Mouse (Mus musculus) CH12.LX (cell line): ENCODE measurements around the gene Tle2. TPM values are rescaled to one million over a fixed set of nuclear protein-coding genes. Genes with fewer than 3 reads are reported as not detected.

Source experiments
- DNase-seq: peaks from one replicate; pipeline ENCODE4 v3.0.0-alpha.2; 2013; ENCODE audit errors: extremely low read depth
- H3K27ac ChIP-seq: 2 replicates; pipeline ENCODE4 v1.5.1; 2012; ENCODE audit warnings: low read depth, mild to moderate bottlenecking, control low read depth, moderate library complexity; ENCODE audit not compliant: insufficient read depth
- H3K27me3 ChIP-seq: replicated peaks from 2 replicates; pipeline ENCODE3; 2012; ENCODE audit warnings: inconsistent platforms
- H3K36me3 ChIP-seq, 2 experiments: replicated peaks in 1 of 2; 2 replicates each; pipeline versions ENCODE3 to v1.6.1; 2012; ENCODE audit warnings: inconsistent platforms in 1 of 2, low read length in 1 of 2, mild to moderate bottlenecking in 1 of 2, mixed read lengths in 1 of 2, moderate library complexity in 1 of 2; ENCODE audit not compliant: control insufficient read depth in 1 of 2, insufficient read depth in 1 of 2
- H3K4me1 ChIP-seq, 2 experiments: 2 replicates each; pipeline ENCODE4 v1.6.1; 2012; ENCODE audit warnings: inconsistent platforms in 1 of 2, moderate library complexity in 1 of 2; ENCODE audit not compliant: insufficient read depth in 2 of 2, control insufficient read depth in 1 of 2
- H3K4me2 ChIP-seq: 2 replicates; pipeline ENCODE4 v1.6.1; 2012; ENCODE audit warnings: low read depth, mild to moderate bottlenecking, control low read depth; ENCODE audit not compliant: poor library complexity, insufficient read depth, severe bottlenecking
- H3K4me3 ChIP-seq, 3 experiments: fragments of 150-350 bp in 1 of 3; sonication (generic) in 1 of 3; replicated peaks in 1 of 3; 2 replicates each; pipeline versions ENCODE3 to v1.5.1; 2011 to 2012; ENCODE audit warnings: low read depth in 2 of 3, low read length in 2 of 3, mild to moderate bottlenecking in 2 of 3, moderate library complexity in 2 of 3, control low read depth in 1 of 3, improper control_type of control experiment in 1 of 3, inconsistent platforms in 1 of 3, mixed read lengths in 1 of 3; ENCODE audit not compliant: poor library complexity in 1 of 3
- H3K79me2 ChIP-seq: replicated peaks from 2 replicates; pipeline ENCODE4 v1.6.1; 2012; ENCODE audit warnings: mild to moderate bottlenecking, moderate library complexity; ENCODE audit not compliant: control insufficient read depth, poor library complexity, insufficient read depth, severe bottlenecking; ENCODE audit errors: extremely low read depth
- H3K9ac ChIP-seq: 2 replicates; pipeline ENCODE4 v1.6.1; 2012; ENCODE audit warnings: low read depth, mild to moderate bottlenecking, control low read depth, moderate library complexity; ENCODE audit not compliant: insufficient read depth
- H3K9me3 ChIP-seq: replicated peaks from 2 replicates; pipeline ENCODE3; 2012; ENCODE audit warnings: low read length, inconsistent platforms, mixed read lengths
- BHLHE40 ChIP-seq: IDR thresholded peaks from 2 replicates; pipeline ENCODE4 v1.6.1; 2011; ENCODE audit warnings: mild to moderate bottlenecking, low read depth, low read length, improper control_type of control experiment
- CHD1 ChIP-seq: IDR thresholded peaks from 2 replicates; pipeline ENCODE4 v1.6.1; 2012; ENCODE audit warnings: low read depth, low read length, improper control_type of control experiment, inconsistent platforms
- CHD2 ChIP-seq: IDR thresholded peaks from 2 replicates; pipeline ENCODE4 v1.6.1; 2011; ENCODE audit warnings: low read length, improper control_type of control experiment
- CTCF ChIP-seq, 2 experiments: IDR thresholded peaks in 1 of 2; conservative IDR thresholded peaks in 1 of 2; 2 replicates each; pipeline ENCODE4 v1.5.1; 2011 to 2012; ENCODE audit warnings: low read depth in 2 of 2, low read length in 2 of 2, improper control_type of control experiment in 1 of 2, inconsistent platforms in 1 of 2, mild to moderate bottlenecking in 1 of 2, moderate library complexity in 1 of 2
- ELF1 ChIP-seq: IDR thresholded peaks from 2 replicates; pipeline ENCODE4 v1.6.1; 2014; ENCODE audit warnings: low read depth, mild to moderate bottlenecking, inconsistent platforms, low read length, improper control_type of control experiment
- EP300 ChIP-seq: IDR thresholded peaks from 2 replicates; pipeline ENCODE4 v1.6.1; 2011; ENCODE audit warnings: low read length, improper control_type of control experiment
- ETS1 ChIP-seq: conservative IDR thresholded peaks from 2 replicates; pipeline ENCODE4 v1.6.1; 2012; ENCODE audit warnings: low read depth, mild to moderate bottlenecking, inconsistent platforms, low read length, improper control_type of control experiment, moderate library complexity
- HCFC1 ChIP-seq: IDR thresholded peaks from 2 replicates; pipeline ENCODE4 v1.6.1; 2012; ENCODE audit warnings: low read depth, mild to moderate bottlenecking, inconsistent platforms, low read length, improper control_type of control experiment
- IRF4 ChIP-seq: IDR thresholded peaks from 2 replicates; pipeline ENCODE4 v1.6.1; 2014; ENCODE audit warnings: low read depth, mild to moderate bottlenecking, inconsistent platforms, low read length, improper control_type of control experiment
- JUN ChIP-seq: IDR thresholded peaks from 2 replicates; pipeline ENCODE4 v1.6.1; 2011; ENCODE audit warnings: low read depth, mild to moderate bottlenecking, low read length, improper control_type of control experiment, moderate library complexity; ENCODE audit not compliant: insufficient read depth
- KAT2A ChIP-seq: IDR thresholded peaks from 2 replicates; pipeline ENCODE4 v1.6.1; 2012; ENCODE audit warnings: low read length, improper control_type of control experiment, inconsistent platforms; ENCODE audit not compliant: insufficient replicate concordance
- MAX ChIP-seq: IDR thresholded peaks from 2 replicates; pipeline ENCODE4 v1.6.1; 2011; ENCODE audit warnings: low read length, improper control_type of control experiment
- MEF2A ChIP-seq: IDR thresholded peaks from 2 replicates; pipeline ENCODE4 v1.6.1; 2014; ENCODE audit warnings: low read depth, mild to moderate bottlenecking, inconsistent platforms, low read length, improper control_type of control experiment, borderline replicate concordance
- MXI1 ChIP-seq: IDR thresholded peaks from 2 replicates; pipeline ENCODE4 v1.6.1; 2011; ENCODE audit warnings: mild to moderate bottlenecking, low read depth, low read length, improper control_type of control experiment
- MYC ChIP-seq: IDR thresholded peaks from 2 replicates; pipeline ENCODE4 v1.6.1; 2011; ENCODE audit warnings: low read depth, mild to moderate bottlenecking, improper control_type of control experiment, low read length
- NELFE ChIP-seq: IDR thresholded peaks from 2 replicates; pipeline ENCODE4 v1.6.1; 2011; ENCODE audit warnings: low read depth, low read length, improper control_type of control experiment
- PAX5 ChIP-seq: IDR thresholded peaks from 2 replicates; pipeline ENCODE4 v1.6.1; 2012; ENCODE audit warnings: low read length, inconsistent platforms, mixed read lengths
- POLR2A ChIP-seq: IDR thresholded peaks from 2 replicates; pipeline ENCODE4 v1.6.1; 2011; ENCODE audit warnings: low read depth, mild to moderate bottlenecking, improper control_type of control experiment, low read length
- POLR2AphosphoS2 ChIP-seq: IDR thresholded peaks from 2 replicates; pipeline ENCODE4 v1.6.1; 2011; ENCODE audit warnings: low read depth, low read length, improper control_type of control experiment
- SIN3A ChIP-seq: IDR thresholded peaks from 2 replicates; pipeline ENCODE4 v1.6.1; 2012; ENCODE audit warnings: low read length, improper control_type of control experiment, inconsistent platforms
- SMC3 ChIP-seq: IDR thresholded peaks from 2 replicates; pipeline ENCODE4 v1.6.1; 2011; ENCODE audit warnings: low read depth, low read length, improper control_type of control experiment
- TBP ChIP-seq: conservative IDR thresholded peaks from 2 replicates; pipeline ENCODE4 v1.6.1; 2011; ENCODE audit warnings: low read depth, low read length, improper control_type of control experiment
- UBTF ChIP-seq: IDR thresholded peaks from 2 replicates; pipeline ENCODE4 v1.6.1; 2012; ENCODE audit warnings: low read depth, mild to moderate bottlenecking, inconsistent platforms, low read length, improper control_type of control experiment, moderate library complexity
- USF1 ChIP-seq: IDR thresholded peaks from 2 replicates; pipeline ENCODE4 v1.6.1; 2014; ENCODE audit warnings: low read depth, mild to moderate bottlenecking, inconsistent platforms, low read length, improper control_type of control experiment
- USF2 ChIP-seq: conservative IDR thresholded peaks from 2 replicates; pipeline ENCODE4 v1.6.1; 2011; ENCODE audit warnings: low read depth, low read length, improper control_type of control experiment
- ZC3H11A ChIP-seq: IDR thresholded peaks from 2 replicates; pipeline ENCODE4 v1.6.1; 2012; ENCODE audit warnings: low read depth, mild to moderate bottlenecking, inconsistent platforms, low read length, improper control_type of control experiment
- dilution Hi-C: fragments of 300-500 bp; cut with MboI; formaldehyde crosslinking; loops from 2 replicates; pipeline ENCODE4 v1.14.3; 2020; ENCODE audit warnings: low sequenced_read_pairs; ENCODE audit not compliant: extremely low pct_unique_long_range_greater_than_20kb, extremely low pct_ligation_motif_present
- in situ Hi-C: fragments of 300-500 bp; cut with MboI; formaldehyde crosslinking; loops from 3 replicates; pipeline ENCODE4 v1.14.3; 2019; ENCODE audit warnings: low sequenced_read_pairs, low pct_ligation_motif_present, low pct_unique_long_range_greater_than_20kb, mixed read lengths
- polyA plus RNA-seq: library from polyadenylated mRNA; unstranded; fragments of >175 nt; gene quantifications from 2 replicates; pipeline ENCODE4 v1.2.1, GENCODE M21; 2012; ENCODE audit warnings: low read depth; ENCODE audit not compliant: insufficient read length
- total RNA-seq, 2 experiments: library from RNA; depleted of rRNA; stranded (reverse); fragments of 300-350 nt in 1 of 2; fragments of >200 nt in 1 of 2; gene quantifications; 2 replicates each; pipeline ENCODE4 v1.2.3; 2012 to 2014

The Tle2 gene
- total and polyA plus RNA-seq, 3 experiments = 0.29 to 0.30 TPM; not detected in 1

DNA sequence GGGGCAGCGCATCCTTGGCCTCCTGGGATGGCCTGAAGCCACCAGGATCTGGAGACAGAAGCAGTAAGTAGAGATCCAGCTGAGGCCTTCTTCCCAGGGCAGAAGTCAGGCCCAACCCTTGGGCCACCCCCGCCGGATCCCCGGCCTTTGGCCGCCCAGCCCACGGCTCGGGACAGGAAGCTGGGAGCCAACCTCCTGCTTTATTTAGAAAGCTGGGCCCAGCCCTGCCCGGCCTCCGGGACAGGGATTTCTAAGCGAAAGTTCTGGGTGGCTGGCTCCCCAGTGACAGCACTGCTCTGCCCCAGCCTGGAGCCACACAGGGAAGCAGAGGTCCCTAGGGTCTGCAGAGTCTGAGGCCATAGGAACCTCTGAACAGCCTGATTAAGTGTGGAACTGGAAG is 32.6 kb upstream of the Tle2 start:
- no peak for TF ChIP-seq USF1
- TF ChIP-seq POLR2AphosphoS2 = no peak
- no peak for TF ChIP-seq SMC3
- no peak for TF ChIP-seq ZC3H11A
- no peak for TF ChIP-seq UBTF
- no peak for TF ChIP-seq POLR2A
- TF ChIP-seq ELF1 = no peak
- no peak for TF ChIP-seq CTCF (conservative IDR thresholded peaks at IDR 0.05 in 1 of 2, IDR thresholded peaks at IDR 0.05 in 1 of 2; ENCODE audit: low read depth in 2 of 2, low read length in 2 of 2)
- no peak for TF ChIP-seq CHD1
- in situ Hi-C loops = no loop called here
- H3K4me3 ChIP-seq = no peak overlapping the region
- H3K27me3 ChIP-seq = no peaks in the 10 kb centered on the region
- H3K4me1 ChIP-seq = peaks cover 12 to 72% of the 10 kb centered on the region in 2 experiments; a peak in 3 of 4 replicates
- no peak overlapping the region for H3K9ac ChIP-seq
- dilution Hi-C loops = no loop called here
- no peak overlapping the region for H3K4me2 ChIP-seq
- DNase-seq = no peak
- no peaks in the 10 kb centered on the region for H3K9me3 ChIP-seq
- H3K27ac ChIP-seq = no peak overlapping the region
- peaks cover 12% of the 10 kb centered on the region for H3K79me2 ChIP-seq
- peaks cover 5 to 62% of the 10 kb centered on the region in 2 experiments for H3K36me3 ChIP-seq

DNA sequence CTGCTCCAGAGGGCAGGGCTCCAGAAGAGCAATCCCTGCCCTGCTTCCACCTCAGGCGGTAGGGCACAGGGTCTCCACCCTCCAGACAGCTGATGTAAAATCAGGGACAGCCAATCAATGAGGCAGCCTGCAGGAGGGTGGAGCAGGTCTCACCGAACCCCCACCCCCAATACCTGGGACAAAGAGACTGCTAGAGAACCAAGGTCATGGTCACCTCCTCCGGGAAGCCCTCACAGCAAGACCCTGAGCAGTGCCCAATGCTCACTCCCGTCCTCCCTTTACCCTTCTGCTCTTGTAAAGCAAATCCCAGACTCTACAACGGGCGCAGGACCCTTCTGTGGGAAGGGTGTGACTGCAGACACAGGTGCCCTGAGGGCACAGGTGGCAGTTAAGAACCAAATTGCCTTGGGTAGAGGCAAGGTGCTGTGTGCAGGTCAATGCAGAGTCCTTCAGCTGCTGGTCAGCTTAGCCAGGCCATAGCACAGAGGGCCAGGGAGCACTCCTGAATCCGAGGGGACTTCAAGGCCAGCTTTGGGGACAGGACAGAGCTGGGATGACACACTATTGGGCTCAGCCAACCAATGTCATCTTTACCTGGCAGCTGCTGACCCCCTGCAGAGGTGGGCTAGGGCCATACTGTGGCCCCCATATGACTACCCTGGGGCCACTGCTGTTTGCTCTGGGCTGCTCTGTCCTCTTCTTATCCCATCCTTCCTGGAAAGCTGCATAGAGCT is 31.5 kb upstream of the Tle2 start:
- in situ Hi-C loops = no loop called here
- Histone ChIP-seq H3K36me3 (peaks cover 5 to 51% of the 10 kb centered on the region in 2 experiments), H3K4me2 (no peak overlapping the region), H3K79me2 (peaks cover 12% of the 10 kb centered on the region), H3K9me3 (no peaks in the 10 kb centered on the region), H3K4me1 (peaks cover 12 to 62% of the 10 kb centered on the region in 2 experiments; a peak in 3 of 4 replicates), H3K27me3 (peaks cover 2% of the 10 kb centered on the region), H3K4me3 (no peak overlapping the region), H3K27ac (no peak overlapping the region), H3K9ac (no peak overlapping the region)
- no peak for DNase-seq
- TF ChIP-seq CHD2 (no peak), MAX (no peak), ZC3H11A (no peak), MYC (no peak), BHLHE40 (no peak), NELFE (no peak), ETS1 (no peak), MXI1 (no peak), TBP (no peak), SMC3 (no peak), JUN (no peak), SIN3A (no peak), USF2 (no peak), MEF2A (no peak), IRF4 (no peak), EP300 (no peak), PAX5 (no peak), KAT2A (no peak), HCFC1 (no peak)
- dilution Hi-C loops = no loop called here
